9 mouse cellular contexts compared by ENCODE assay signal in genomic region chr17:15704158-15704474, GRCm38 (mm10). TPM values are rescaled to one million over a fixed set of nuclear protein-coding genes. Genes with fewer than 3 reads are reported as not detected.
A peak's percentile ranks its signal among the peaks of the same experiment; 100 is the strongest.
DNase-seq lines count a peak whose midpoint lies in the region; ATAC-seq and TF ChIP-seq lines count a peak whose summit lies in the region.
"Had no signal": no experiment of that assay in that cellular context is flagged by ENCODE, and none has a peak within 500 bp of the region (broad histone marks: within the 10 kb centered on the region; RNA-seq: fewer than 3 reads in every experiment).

No protein-coding gene starts in this region.

- peak overlapping the region; percentile 64 for H3K4me2 ChIP-seq in heart, postnatal 0 days (ENCODE audit: low read depth, low read length)

- H3K27me3 ChIP-seq in heart, postnatal 0 days (ENCODE audit: control insufficient read depth, insufficient read depth, low read length): no peaks in the 10 kb centered on the region
- no peaks in the 10 kb centered on the region for H3K27me3 ChIP-seq in hindbrain, embryonic 10.5 days (ENCODE audit: insufficient read depth, poor library complexity, severe bottlenecking)
- no peaks in the 10 kb centered on the region for H3K27me3 ChIP-seq in midbrain, embryonic 10.5 days (ENCODE audit: low read depth, poor library complexity, severe bottlenecking)
- H3K27me3 ChIP-seq: Patski had no signal

- peak overlapping the region; percentile 83 for H3K9ac ChIP-seq in heart, postnatal 0 days (replicated peaks; ENCODE audit: low read depth, low read length)

- H3K9me3 ChIP-seq in heart, postnatal 0 days (replicated peaks; ENCODE audit: control insufficient read depth, low read length): no peaks in the 10 kb centered on the region
- H3K9me3 ChIP-seq in hindbrain, embryonic 10.5 days: no peaks in the 10 kb centered on the region; the same call in 1 of the 2 replicates
- H3K9me3 ChIP-seq in midbrain, embryonic 10.5 days (replicated peaks): no peaks in the 10 kb centered on the region

- peaks cover 8% of the 10 kb centered on the region for H3K4me1 ChIP-seq in heart, postnatal 0 days (ENCODE audit: control insufficient read depth, insufficient read depth)
- peaks cover 18% of the 10 kb centered on the region for H3K4me1 ChIP-seq in hindbrain, embryonic 10.5 days (replicated peaks)
- H3K4me1 ChIP-seq in midbrain, embryonic 10.5 days: peaks cover 31% of the 10 kb centered on the region

- peak overlapping the region; percentile 89 for H3K4me3 ChIP-seq in heart, postnatal 0 days (ENCODE audit: low read depth, low read length)
- peak overlapping the region; percentile 91 for H3K4me3 ChIP-seq in hindbrain, embryonic 10.5 days
- H3K4me3 ChIP-seq in midbrain, embryonic 10.5 days: peak overlapping the region; percentile 94

- DNase-seq in heart, postnatal 0 days (ENCODE audit: low spot score): no peak
- DNase-seq in heart, adult 8-10 months (ENCODE audit: low spot score): no peak
- DNase-seq in hindbrain, embryonic 10.5 days (ENCODE audit: low spot score): no peak
- DNase-seq in midbrain, embryonic 10.5 days (ENCODE audit: low spot score): no peak
- no peak for DNase-seq in natural killer cell, adult 2 months (ENCODE audit: low spot score in 2 of 2)
- no peak for DNase-seq in adrenal gland, adult (ENCODE audit: inconsistent age in 2 of 2, low spot score in 1 of 2)
- DNase-seq in retina, postnatal 1 day: no peak

- WGBS in heart, postnatal 0 days: 4% methylated on average over 12 of the region's 12 CpGs
- 7% methylated on average over 12 of the region's 12 CpGs for whole genome bisulfite sequencing in hindbrain, embryonic 10.5 days
- WGBS in midbrain, embryonic 10.5 days: 7% methylated on average over 12 of the region's 12 CpGs

- TF ChIP-seq CTCF in heart, postnatal 0 days (IDR thresholded peaks at IDR 0.05; ENCODE audit: low read depth): no peak

- TF ChIP-seq EP300 in heart, postnatal 0 days (IDR thresholded peaks at IDR 0.05; ENCODE audit: low read depth): no peak

- H3K27ac ChIP-seq in heart, postnatal 0 days (ENCODE audit: low read depth): peak overlapping the region; percentile 96
- H3K27ac ChIP-seq in hindbrain, embryonic 10.5 days: peak overlapping the region; percentile 98
- peak overlapping the region; percentile 97 for H3K27ac ChIP-seq in midbrain, embryonic 10.5 days (replicated peaks)

- peaks cover 9% of the 10 kb centered on the region; the same call in 1 of the 2 replicates for H3K36me3 ChIP-seq in heart, postnatal 0 days (replicated peaks; ENCODE audit: control insufficient read depth, insufficient read depth, low read length)
- peaks cover 25% of the 10 kb centered on the region for H3K36me3 ChIP-seq in hindbrain, embryonic 10.5 days
- peaks cover 24% of the 10 kb centered on the region for H3K36me3 ChIP-seq in midbrain, embryonic 10.5 days

- no peak for ATAC-seq in heart, postnatal 0 days (ENCODE audit: insufficient read depth, low read depth)
- peak; percentile 2 for ATAC-seq in activated CD4-positive, CD25-positive, alpha-beta regulatory T cell, adult 4 months

RNA-seq across cellular contexts. Expression of gene Chd1, which starts 0.7 kb away (rescaled TPM):
- 8.7 and 15.3 TPM in 2 replicates for total RNA-seq in heart, postnatal 0 days (2014; rRNA removed; ENCODE audit: low replicate concordance)
- polyA plus RNA-seq in heart, postnatal 0 days (2015; fragmentation: Nextera tagmentation; extraction: Ambion mirVana): 8.8 and 9.7 TPM in 2 replicates
- 10 to 100 TPM; 14.0 to 16.8 (median 15.8) TPM for total RNA-seq in heart, adult 8-10 months (2022)
- polyA plus RNA-seq in activated CD4-positive, CD25-positive, alpha-beta regulatory T cell, adult 4 months (2017; shearing (Covaris generic)): 10 to 100 TPM; 16.3 to 17.3 TPM
- 28.8 and 33.4 TPM in 2 replicates for polyA plus RNA-seq in hindbrain, embryonic 10.5 days (2016; fragmentation: Nextera tagmentation; extraction: Ambion mirVana)
- polyA plus RNA-seq in midbrain, embryonic 10.5 days (2016; fragmentation: Nextera tagmentation; extraction: Ambion mirVana): 36.3 and 39.0 TPM in 2 replicates
